Mouse (Mus musculus): ENCODE measurements at regions not wholly inside any gene's neighbourhood (a gene's known extent, or its start where the extent isn't known, plus 50 kb on each side); places are given as distances from the start of the nearest gene placed in this dataset.

DNA sequence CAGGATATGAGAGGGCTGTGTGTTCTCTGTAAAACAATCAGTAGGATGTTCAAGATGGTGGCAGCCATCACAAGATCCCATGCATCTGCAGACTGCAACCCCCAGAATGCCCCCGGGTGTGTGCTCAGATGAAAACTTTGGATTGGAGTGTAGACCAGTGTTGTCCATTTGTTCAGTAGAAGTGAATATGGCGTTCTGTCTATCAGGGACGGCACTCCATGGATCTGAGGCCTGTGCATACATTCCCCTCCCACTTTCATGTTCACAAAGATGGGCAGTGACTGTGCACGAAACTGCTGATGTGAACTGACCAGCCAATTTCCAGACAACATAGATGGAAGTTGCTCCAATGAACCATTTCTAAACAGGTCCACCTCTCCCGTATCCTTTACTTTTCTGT is 330.3 kb downstream of the Cd83 start:
- TF ChIP-seq CTCF (IDR thresholded peaks at IDR 0.05; ENCODE audit: low read depth) (no peak), EP300 (IDR thresholded peaks at IDR 0.05; ENCODE audit: low read depth) (no peak)

All from heart, postnatal 0 days (tissue).